In genomic region chr9:80074949-80075348, GRCm38 (mm10) we compare ENCODE assay signal across 16 mouse cellular contexts. TPM values are rescaled to one million over a fixed set of nuclear protein-coding genes. Genes with fewer than 3 reads are reported as not detected.
DNase-seq lines count a peak whose midpoint lies in the region; ATAC-seq and TF ChIP-seq lines count a peak whose summit lies in the region.
"Had no signal": no experiment of that assay in that cellular context is flagged by ENCODE, and none has a peak within 500 bp of the region (broad histone marks: within the 10 kb centered on the region; RNA-seq: fewer than 3 reads in every experiment).

No protein-coding gene starts in this region.

- no peaks in the 10 kb centered on the region for H3K27me3 ChIP-seq in neural tube, embryonic 15.5 days (replicated peaks)
- H3K27me3 ChIP-seq: embryonic facial prominence, embryonic 15.5 days; forebrain, embryonic 13.5 days; kidney, embryonic 15.5 days had no signal

- no peak overlapping the region for H3K9ac ChIP-seq in neural tube, embryonic 15.5 days (replicated peaks)
- H3K9ac ChIP-seq: embryonic facial prominence, embryonic 15.5 days; forebrain, embryonic 13.5 days; kidney, embryonic 15.5 days had no signal

- H3K4me2 ChIP-seq in neural tube, embryonic 15.5 days, result no peak overlapping the region
- H3K4me2 ChIP-seq: embryonic facial prominence, embryonic 15.5 days; forebrain, embryonic 13.5 days; kidney, embryonic 15.5 days had no signal

- peaks cover 52% of the 10 kb centered on the region for H3K4me1 ChIP-seq in neural tube, embryonic 15.5 days

- H3K27ac ChIP-seq in layer of hippocampus, adult 2 months, result no peak overlapping the region
- H3K27ac ChIP-seq in neural tube, embryonic 15.5 days (replicated peaks), result no peak overlapping the region
- H3K27ac ChIP-seq: embryonic facial prominence, embryonic 15.5 days; forebrain, embryonic 13.5 days; kidney, embryonic 15.5 days; midbrain, embryonic 10.5 days had no signal

- peak; percentile 65 for TF ChIP-seq CTCF in layer of hippocampus, adult 2 months (conservative IDR thresholded peaks at IDR 0.05)

- no peaks in the 10 kb centered on the region for H3K9me3 ChIP-seq in neural tube, embryonic 15.5 days (replicated peaks)
- H3K9me3 ChIP-seq: embryonic facial prominence, embryonic 15.5 days; midbrain, embryonic 10.5 days had no signal

- DNase-seq in CD4-positive, CD25-positive, alpha-beta regulatory T cell, adult 2 months (ENCODE audit: low read depth, low spot score), result peak; percentile 25
- no peak for DNase-seq in layer of hippocampus, adult 2 months (ENCODE audit: low spot score in 2 of 2)
- DNase-seq in layer of hippocampus, postnatal 36 days, result no peak
- DNase-seq in neural tube, embryonic 10.5 days (ENCODE audit: extremely low spot score, low spot score), result peak; percentile 6
- DNase-seq in spleen, postnatal 14 days (ENCODE audit: low spot score in 2 of 2), result no peak
- no peak for DNase-seq in thymus, postnatal 4 days
- DNase-seq: adrenal gland, postnatal 14 days; cerebellum, adult 9-11 months; heart, postnatal 36 days had no signal

- no peak overlapping the region for H3K4me3 ChIP-seq in layer of hippocampus, adult 2 months
- H3K4me3 ChIP-seq in neural tube, embryonic 15.5 days (replicated peaks), result no peak overlapping the region
- H3K4me3 ChIP-seq: embryonic facial prominence, embryonic 15.5 days; forebrain, embryonic 13.5 days; kidney, embryonic 15.5 days; midbrain, embryonic 10.5 days had no signal

- no peak for ATAC-seq in CD4-positive, CD25-positive, alpha-beta regulatory T cell, adult 4 months
- no peak for ATAC-seq in neural tube, embryonic 15.5 days (ENCODE audit: low FRiP score)
- ATAC-seq: forebrain, embryonic 13.5 days; inflammation-experienced regulatory T-cells, adult 6 months had no signal

- H3K36me3 ChIP-seq in neural tube, embryonic 15.5 days, result no peaks in the 10 kb centered on the region
- H3K36me3 ChIP-seq: embryonic facial prominence, embryonic 15.5 days had no signal

RNA-seq across cellular contexts. Expression of gene Senp6, which starts 8.2 kb away (rescaled TPM):
- polyA plus RNA-seq in CD4-positive, CD25-positive, alpha-beta regulatory T cell, adult 4 months (2017; shearing (Covaris generic)), result 10 to 100 TPM; 57.7 to 74.1 TPM
- total RNA-seq in layer of hippocampus, adult 2 months (2021), result 100 to 1,000 TPM in 1 of 2 experiments, 10 to 100 TPM in 1; 97.4 to 119 TPM
- 100 to 1,000 TPM; 107 TPM for total RNA-seq in layer of hippocampus, postnatal 36 days (2021)
- polyA plus RNA-seq in neural tube, embryonic 15.5 days (2015; fragmentation: Nextera tagmentation; extraction: Ambion mirVana), result 46.6 and 47.9 TPM in 2 replicates

Comparison
In these comparisons a context has a peak if more than half of its experiments do, and no peak if none do; other contexts are left out.
1. DNase-seq: peak in CD4-positive, CD25-positive, alpha-beta regulatory T cell, adult 2 months (single experiment) and neural tube, embryonic 10.5 days (single experiment); none in layer of hippocampus, adult 2 months (0 of 2), layer of hippocampus, postnatal 36 days (0 of 2), spleen, postnatal 14 days (0 of 2) and thymus, postnatal 4 days (single experiment).